Mouse (Mus musculus): Measurements from ENCODE around the gene Fam222a. TPM values are rescaled to one million over a fixed set of nuclear protein-coding genes. Genes with fewer than 3 reads are reported as not detected.

Gene Fam222a
- polyA plus RNA-seq, 1 experiment from 2014 or later, result 5.6 TPM

- Histone ChIP-seq H3K27me3 (ENCODE audit: control insufficient read depth, insufficient read depth, low read length) (no peaks in the 10 kb centered on the region), H3K9me3 (ENCODE audit: control insufficient read depth, low read length) (no peaks in the 10 kb centered on the region), H3K4me3 (ENCODE audit: low read length) (no peak overlapping the region), H3K27ac (ENCODE audit: low read depth, low read length) (no peak overlapping the region), H3K4me1 (ENCODE audit: control insufficient read depth, insufficient read depth, low read length) (peaks cover 20% of the 10 kb centered on the region), H3K4me2 (replicated peaks; ENCODE audit: low read depth, low read length) (no peak overlapping the region), H3K9ac (ENCODE audit: low read depth, low read length) (no peak overlapping the region), H3K36me3 (ENCODE audit: control insufficient read depth, insufficient read depth, low read length) (no peaks in the 10 kb centered on the region)
- WGBS, result 59% methylated on average over 13 of the region's 13 CpGs
- no peak for ATAC-seq (ENCODE audit: low FRiP score, low TSS enrichment)
Measured at GRCm38 (mm10) chr5:114552507-114553208, 15.2 kb upstream of the Fam222a start.

- Histone ChIP-seq H3K27ac (ENCODE audit: low read depth, low read length) (no peak overlapping the region), H3K4me1 (ENCODE audit: control insufficient read depth, insufficient read depth, low read length) (peaks cover 27% of the 10 kb centered on the region)
- ATAC-seq (ENCODE audit: low FRiP score, low TSS enrichment), result no peak
Measured at GRCm38 (mm10) chr5:114553706-114554105, 14.1 kb upstream of the Fam222a start.

GRCm38 (mm10) chr5:114555424-114555823 lies 12.4 kb upstream of the Fam222a start:
- H3K27me3 ChIP-seq (ENCODE audit: control insufficient read depth, insufficient read depth, low read length), result no peaks in the 10 kb centered on the region
- 92% methylated on average over 2 of the region's 2 CpGs for WGBS
- no peaks in the 10 kb centered on the region for H3K36me3 ChIP-seq (ENCODE audit: control insufficient read depth, insufficient read depth, low read length)
- no peaks in the 10 kb centered on the region for H3K9me3 ChIP-seq (ENCODE audit: control insufficient read depth, low read length)
- H3K9ac ChIP-seq (ENCODE audit: low read depth, low read length), result no peak overlapping the region
- peaks cover 29% of the 10 kb centered on the region for H3K4me1 ChIP-seq (ENCODE audit: control insufficient read depth, insufficient read depth, low read length)
- ATAC-seq (ENCODE audit: low FRiP score, low TSS enrichment), result no peak
- no peak overlapping the region for H3K4me3 ChIP-seq (ENCODE audit: low read length)
- no peak overlapping the region for H3K4me2 ChIP-seq (replicated peaks; ENCODE audit: low read depth, low read length)
- no peak overlapping the region for H3K27ac ChIP-seq (ENCODE audit: low read depth, low read length)

More at GRCm38 (mm10) chr5:114553706-114554105, 14.1 kb upstream of the Fam222a start:
- H3K4me2 ChIP-seq (replicated peaks; ENCODE audit: low read depth, low read length), result no peak overlapping the region
- whole genome bisulfite sequencing, result 33% methylated on average over 8 of the region's 8 CpGs
- H3K27me3 ChIP-seq (ENCODE audit: control insufficient read depth, insufficient read depth, low read length), result no peaks in the 10 kb centered on the region
- no peaks in the 10 kb centered on the region for H3K36me3 ChIP-seq (ENCODE audit: control insufficient read depth, insufficient read depth, low read length)
- no peak overlapping the region for H3K4me3 ChIP-seq (ENCODE audit: low read length)
- no peaks in the 10 kb centered on the region for H3K9me3 ChIP-seq (ENCODE audit: control insufficient read depth, low read length)
- H3K9ac ChIP-seq (ENCODE audit: low read depth, low read length), result no peak overlapping the region

GRCm38 (mm10) chr5:114556109-114556508 lies 11.7 kb upstream of the Fam222a start:
- H3K27ac ChIP-seq (ENCODE audit: low read depth, low read length), result no peak overlapping the region
- no peak overlapping the region for H3K4me3 ChIP-seq (ENCODE audit: low read length)
- WGBS, result 79% methylated on average over 11 of the region's 11 CpGs
- ATAC-seq (ENCODE audit: low FRiP score, low TSS enrichment), result no peak
- peaks cover 31% of the 10 kb centered on the region for H3K4me1 ChIP-seq (ENCODE audit: control insufficient read depth, insufficient read depth, low read length)
- no peaks in the 10 kb centered on the region for H3K36me3 ChIP-seq (ENCODE audit: control insufficient read depth, insufficient read depth, low read length)
- H3K27me3 ChIP-seq (ENCODE audit: control insufficient read depth, insufficient read depth, low read length), result no peaks in the 10 kb centered on the region
- no peaks in the 10 kb centered on the region for H3K9me3 ChIP-seq (ENCODE audit: control insufficient read depth, low read length)
- no peak overlapping the region for H3K9ac ChIP-seq (ENCODE audit: low read depth, low read length)
- H3K4me2 ChIP-seq (replicated peaks; ENCODE audit: low read depth, low read length), result no peak overlapping the region

DNA sequence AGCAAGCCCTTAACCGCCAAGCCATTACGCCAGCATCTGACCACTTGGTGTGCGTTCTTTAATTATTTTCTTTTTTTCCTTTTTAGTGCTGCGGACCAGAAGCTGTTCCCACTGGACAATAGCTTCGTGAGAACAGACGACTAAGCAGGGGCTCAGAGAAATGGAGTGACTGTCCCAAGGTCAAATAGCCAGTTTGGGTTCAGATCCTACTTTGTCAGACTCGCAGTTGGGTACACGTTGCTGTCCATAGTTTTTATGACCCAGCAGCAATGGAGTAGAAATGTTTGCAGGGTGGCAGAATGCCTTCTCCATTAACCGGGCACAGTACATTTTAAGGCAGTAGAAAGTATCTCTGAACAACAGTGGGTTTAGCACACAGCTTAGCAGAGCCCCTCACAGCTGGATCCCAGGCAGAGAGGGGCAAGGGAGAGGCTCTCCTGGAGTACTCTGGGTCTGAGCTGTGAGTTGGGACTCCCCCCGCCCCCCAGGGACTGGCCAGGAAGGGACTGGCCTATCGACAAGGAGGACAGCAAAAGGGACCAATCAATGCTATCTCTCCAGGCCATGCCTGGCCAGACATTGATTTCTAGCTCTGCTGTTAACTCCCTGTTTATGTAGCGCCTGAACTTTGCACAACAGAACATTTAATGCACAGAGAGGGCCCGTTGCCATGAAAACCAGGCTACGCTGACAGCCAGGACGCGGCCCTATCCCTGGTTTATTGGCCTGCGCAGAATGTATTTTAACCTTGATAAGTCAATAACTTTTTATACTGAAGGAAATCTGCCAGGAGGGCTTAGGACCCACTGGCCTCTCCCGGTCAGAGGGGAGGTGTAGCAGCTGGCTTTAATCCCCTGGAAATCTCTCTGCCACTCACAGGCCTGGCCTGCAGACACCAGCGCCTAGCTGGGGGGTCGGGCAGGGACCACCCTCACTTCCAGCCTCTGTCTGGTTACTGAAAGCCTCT lies 9.8 kb upstream of the Fam222a start:
- peak overlapping the region; percentile 32; the same call in 1 of the 2 replicates for H3K27ac ChIP-seq (ENCODE audit: low read depth, low read length)
- H3K9me3 ChIP-seq (ENCODE audit: control insufficient read depth, low read length), result no peaks in the 10 kb centered on the region; the same call in 1 of the 2 replicates
- H3K9ac ChIP-seq (ENCODE audit: low read depth, low read length), result no peak overlapping the region
- peaks cover 26% of the 10 kb centered on the region for H3K4me1 ChIP-seq (ENCODE audit: control insufficient read depth, insufficient read depth, low read length)
- no peaks in the 10 kb centered on the region for H3K36me3 ChIP-seq (ENCODE audit: control insufficient read depth, insufficient read depth, low read length)
- no peaks in the 10 kb centered on the region for H3K27me3 ChIP-seq (ENCODE audit: control insufficient read depth, insufficient read depth, low read length)
- ATAC-seq (ENCODE audit: low FRiP score, low TSS enrichment), result peak; percentile 80
- H3K4me3 ChIP-seq (ENCODE audit: low read length), result no peak overlapping the region
- WGBS, result 47% methylated on average over 20 of the region's 20 CpGs
- H3K4me2 ChIP-seq (replicated peaks; ENCODE audit: low read depth, low read length), result no peak overlapping the region

DNA sequence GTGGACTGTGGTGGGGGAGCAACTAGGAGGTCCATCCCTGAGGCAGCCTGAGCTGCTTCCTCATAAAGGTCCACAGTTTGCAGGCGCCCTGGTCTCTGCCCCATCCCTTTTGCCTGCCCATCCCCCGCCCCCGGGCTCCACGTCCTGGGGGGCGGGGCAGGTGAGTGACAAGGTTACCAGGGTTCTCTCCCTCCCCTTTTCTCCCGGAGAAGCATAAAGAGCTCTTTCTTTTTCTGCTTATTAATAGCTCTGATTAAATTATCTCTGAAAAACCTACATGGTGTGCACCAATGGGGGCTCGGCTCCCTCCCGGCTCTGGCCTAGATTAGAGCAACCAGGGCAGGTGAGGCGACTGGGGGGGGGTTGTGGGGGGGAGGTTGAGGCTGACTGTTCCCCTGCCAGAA lies 7.3 kb upstream of the Fam222a start:
- Histone ChIP-seq H3K4me1 (ENCODE audit: control insufficient read depth, insufficient read depth, low read length) (peaks cover 25% of the 10 kb centered on the region), H3K9me3 (ENCODE audit: control insufficient read depth, low read length) (peaks cover 4% of the 10 kb centered on the region; the same call in 1 of the 2 replicates), H3K4me3 (ENCODE audit: low read length) (no peak overlapping the region), H3K27me3 (ENCODE audit: control insufficient read depth, insufficient read depth, low read length) (no peaks in the 10 kb centered on the region), H3K9ac (ENCODE audit: low read depth, low read length) (no peak overlapping the region), H3K27ac (ENCODE audit: low read depth, low read length) (no peak overlapping the region), H3K36me3 (ENCODE audit: control insufficient read depth, insufficient read depth, low read length) (no peaks in the 10 kb centered on the region), H3K4me2 (replicated peaks; ENCODE audit: low read depth, low read length) (peak overlapping the region; percentile 15)
- no peak for ATAC-seq (ENCODE audit: low FRiP score, low TSS enrichment)
- WGBS, result 17% methylated on average over 9 of the region's 9 CpGs

GRCm38 (mm10) chr5:114560965-114561364 lies 6.9 kb upstream of the Fam222a start:
- H3K27ac ChIP-seq (ENCODE audit: low read depth, low read length), result no peak overlapping the region
- 0 out of 2 replicates have a peak, but pooled peaks have one; percentile 3 for ATAC-seq (ENCODE audit: low FRiP score, low TSS enrichment)
- H3K9me3 ChIP-seq (ENCODE audit: control insufficient read depth, low read length), result peaks cover 4% of the 10 kb centered on the region; the same call in 1 of the 2 replicates
- H3K4me3 ChIP-seq (ENCODE audit: low read length), result no peak overlapping the region
- H3K27me3 ChIP-seq (ENCODE audit: control insufficient read depth, insufficient read depth, low read length), result no peaks in the 10 kb centered on the region
- H3K9ac ChIP-seq (ENCODE audit: low read depth, low read length), result no peak overlapping the region
- H3K36me3 ChIP-seq (ENCODE audit: control insufficient read depth, insufficient read depth, low read length), result no peaks in the 10 kb centered on the region
- H3K4me1 ChIP-seq (ENCODE audit: control insufficient read depth, insufficient read depth, low read length), result peaks cover 29% of the 10 kb centered on the region
- 56% methylated on average over 5 of the region's 5 CpGs for WGBS
- no peak overlapping the region for H3K4me2 ChIP-seq (replicated peaks; ENCODE audit: low read depth, low read length)

- H3K9ac ChIP-seq (ENCODE audit: low read depth, low read length), result no peak overlapping the region
- no peak overlapping the region for H3K4me2 ChIP-seq (replicated peaks; ENCODE audit: low read depth, low read length)
- H3K4me1 ChIP-seq (ENCODE audit: control insufficient read depth, insufficient read depth, low read length), result peaks cover 29% of the 10 kb centered on the region
- H3K27me3 ChIP-seq (ENCODE audit: control insufficient read depth, insufficient read depth, low read length), result no peaks in the 10 kb centered on the region
- H3K36me3 ChIP-seq (ENCODE audit: control insufficient read depth, insufficient read depth, low read length), result no peaks in the 10 kb centered on the region
- H3K4me3 ChIP-seq (ENCODE audit: low read length), result no peak overlapping the region
- peaks cover 4% of the 10 kb centered on the region; the same call in 1 of the 2 replicates for H3K9me3 ChIP-seq (ENCODE audit: control insufficient read depth, low read length)
- WGBS, result 96% methylated on average over 7 of the region's 7 CpGs
- H3K27ac ChIP-seq (ENCODE audit: low read depth, low read length), result no peak overlapping the region
- ATAC-seq (ENCODE audit: low FRiP score, low TSS enrichment), result no peak
Measured at GRCm38 (mm10) chr5:114563994-114564393, 3.8 kb upstream of the Fam222a start.
